Mouse (Mus musculus): ENCODE measurements around the gene Nedd8.

GRCm38 (mm10) chr14:55628077-55628827 is 43.7 kb downstream of the Nedd8 start:
- TF ChIP-seq CTCF (IDR thresholded peaks at IDR 0.05; ENCODE audit: control insufficient read depth, insufficient read depth, insufficient read length) (no peak), MYOD1 (IDR thresholded peaks at IDR 0.05; ENCODE audit: control insufficient read depth, insufficient read length, low read depth) (no peak)
